Comparison of ENCODE assay signal across 8 mouse cellular contexts in genomic region chr5:36396491-36397383, GRCm38 (mm10). TPM values are rescaled to one million over a fixed set of nuclear protein-coding genes. Genes with fewer than 3 reads are reported as not detected.
DNase-seq lines count a peak whose midpoint lies in the region; ATAC-seq and TF ChIP-seq lines count a peak whose summit lies in the region.

No protein-coding gene starts in this region.

- TF ChIP-seq POLR2A in spleen, adult 2 months (IDR thresholded peaks at IDR 0.05; ENCODE audit: low read depth, low read length), result no peak

- no peak for DNase-seq in spleen, adult 2 months (ENCODE audit: low read depth in 1 of 2, low spot score in 2 of 2)
- no peak for DNase-seq in spleen, postnatal 14 days (ENCODE audit: low spot score in 2 of 2)
- no peak for DNase-seq in adrenal gland, postnatal 10 days
- no peak for DNase-seq in cerebellum, postnatal 25 days
- DNase-seq in cerebellum, adult 11 months, result no peak

- H3K9ac ChIP-seq in forebrain, embryonic 15.5 days (replicated peaks), result peak overlapping the region; percentile 89
- H3K9ac ChIP-seq in liver, embryonic 15.5 days, result no peak overlapping the region
- 0 out of 2 replicates have a peak overlapping the region, but pooled peaks have one; percentile 87 for H3K9ac ChIP-seq in stomach, embryonic 15.5 days

- no peaks in the 10 kb centered on the region for H3K36me3 ChIP-seq in spleen, adult 2 months (ENCODE audit: control insufficient read depth, insufficient read depth, low read length)
- no peaks in the 10 kb centered on the region for H3K36me3 ChIP-seq in forebrain, embryonic 15.5 days
- H3K36me3 ChIP-seq in liver, embryonic 15.5 days (replicated peaks), result no peaks in the 10 kb centered on the region
- H3K36me3 ChIP-seq in stomach, embryonic 15.5 days, result no peaks in the 10 kb centered on the region

- peaks cover 9% of the 10 kb centered on the region for H3K27me3 ChIP-seq in spleen, adult 2 months (ENCODE audit: control insufficient read depth, insufficient read depth, low read length)
- no peaks in the 10 kb centered on the region; the same call in 1 of the 2 replicates for H3K27me3 ChIP-seq in forebrain, embryonic 15.5 days
- H3K27me3 ChIP-seq in liver, embryonic 15.5 days, result peaks cover 48% of the 10 kb centered on the region
- 0 out of 2 replicates have a peak, but pooled peaks cover 4% of the 10 kb centered on the region for H3K27me3 ChIP-seq in stomach, embryonic 15.5 days (replicated peaks)

- H3K9me3 ChIP-seq in forebrain, embryonic 15.5 days, result no peaks in the 10 kb centered on the region
- no peaks in the 10 kb centered on the region for H3K9me3 ChIP-seq in liver, embryonic 15.5 days (replicated peaks)
- H3K9me3 ChIP-seq in stomach, embryonic 15.5 days, result no peaks in the 10 kb centered on the region

- peak overlapping the region; percentile 75; the same call in 1 of the 2 replicates for H3K4me3 ChIP-seq in spleen, adult 2 months (ENCODE audit: extremely low read depth, insufficient read depth, insufficient read length)
- peak overlapping the region; percentile 80 for H3K4me3 ChIP-seq in forebrain, embryonic 15.5 days
- peak overlapping the region; percentile 49; the same call in 1 of the 2 replicates for H3K4me3 ChIP-seq in liver, embryonic 15.5 days (replicated peaks)
- peak overlapping the region; percentile 78 for H3K4me3 ChIP-seq in stomach, embryonic 15.5 days (replicated peaks)

- H3K27ac ChIP-seq in spleen, adult 2 months (ENCODE audit: insufficient read depth, low read length), result no peak overlapping the region
- no peak overlapping the region for H3K27ac ChIP-seq in forebrain, embryonic 15.5 days (replicated peaks)
- H3K27ac ChIP-seq in liver, embryonic 15.5 days (replicated peaks), result no peak overlapping the region
- H3K27ac ChIP-seq in stomach, embryonic 15.5 days, result no peak overlapping the region

- ATAC-seq in forebrain, embryonic 15.5 days (replicated peaks), result no peak; the same call in 1 of the 2 replicates
- ATAC-seq in liver, embryonic 15.5 days (ENCODE audit: insufficient read depth), result no peak
- no peak; the same call in 1 of the 2 replicates for ATAC-seq in stomach, embryonic 15.5 days (ENCODE audit: insufficient read depth, low FRiP score, low read depth)

- no peak for TF ChIP-seq CTCF in spleen, adult 2 months (IDR thresholded peaks at IDR 0.05; ENCODE audit: extremely low read depth, insufficient read depth, insufficient read length, insufficient replicate concordance)

- peak overlapping the region; percentile 100 for H3K4me2 ChIP-seq in forebrain, embryonic 15.5 days (replicated peaks)
- H3K4me2 ChIP-seq in liver, embryonic 15.5 days, result peak overlapping the region; percentile 70
- peak overlapping the region; percentile 99 for H3K4me2 ChIP-seq in stomach, embryonic 15.5 days

- H3K4me1 ChIP-seq in spleen, adult 2 months (ENCODE audit: control insufficient read depth, insufficient read depth, insufficient read length), result peaks cover 16% of the 10 kb centered on the region
- H3K4me1 ChIP-seq in forebrain, embryonic 15.5 days, result peaks cover 34% of the 10 kb centered on the region
- H3K4me1 ChIP-seq in liver, embryonic 15.5 days (replicated peaks), result no peaks in the 10 kb centered on the region; the same call in 1 of the 2 replicates
- peaks cover 24% of the 10 kb centered on the region for H3K4me1 ChIP-seq in stomach, embryonic 15.5 days

- 20% methylated on average over 18 of the region's 18 CpGs for WGBS in spleen, adult 2 months
- WGBS in forebrain, embryonic 15.5 days, result 5% methylated on average over 18 of the region's 18 CpGs
- WGBS in liver, embryonic 15.5 days (ENCODE audit: insufficient replicate concordance), result 6% methylated on average over 18 of the region's 18 CpGs
- WGBS in stomach, embryonic 15.5 days, result 6% methylated on average over 18 of the region's 18 CpGs

RNA-seq across cellular contexts. Expression of gene Sorcs2, which starts 1.2 kb away (rescaled TPM):
- 2.3 and 3.7 TPM in 2 replicates for polyA plus RNA-seq in spleen, adult 2 months (2012; rRNA removed)
- polyA plus RNA-seq in forebrain, embryonic 15.5 days (2015; fragmentation: Nextera tagmentation; extraction: Ambion mirVana), result 7.3 and 7.9 TPM in 2 replicates
- 0.55 and 1.1 TPM in 2 replicates for polyA plus RNA-seq in liver, embryonic 15.5 days (2015; fragmentation: Nextera tagmentation; extraction: Ambion mirVana)
- 13.7 TPM in 2 replicates for polyA plus RNA-seq in stomach, embryonic 15.5 days (2015; fragmentation: Nextera tagmentation; extraction: Ambion mirVana)
- total RNA-seq in adrenal gland, postnatal 10 days (2021), result 10 to 100 TPM; 11.4 to 14.6 TPM
